Mouse (Mus musculus) liver, adult (tissue): ENCODE data around the gene Bcas3.

Source experiments
- GATA4 ChIP-seq: IDR thresholded peaks from 2 replicates; pipeline ENCODE4 v1.6.1; 2014; ENCODE audit warnings: mild to moderate bottlenecking, low read length; ENCODE audit not compliant: insufficient replicate concordance

The Bcas3 gene

DNA sequence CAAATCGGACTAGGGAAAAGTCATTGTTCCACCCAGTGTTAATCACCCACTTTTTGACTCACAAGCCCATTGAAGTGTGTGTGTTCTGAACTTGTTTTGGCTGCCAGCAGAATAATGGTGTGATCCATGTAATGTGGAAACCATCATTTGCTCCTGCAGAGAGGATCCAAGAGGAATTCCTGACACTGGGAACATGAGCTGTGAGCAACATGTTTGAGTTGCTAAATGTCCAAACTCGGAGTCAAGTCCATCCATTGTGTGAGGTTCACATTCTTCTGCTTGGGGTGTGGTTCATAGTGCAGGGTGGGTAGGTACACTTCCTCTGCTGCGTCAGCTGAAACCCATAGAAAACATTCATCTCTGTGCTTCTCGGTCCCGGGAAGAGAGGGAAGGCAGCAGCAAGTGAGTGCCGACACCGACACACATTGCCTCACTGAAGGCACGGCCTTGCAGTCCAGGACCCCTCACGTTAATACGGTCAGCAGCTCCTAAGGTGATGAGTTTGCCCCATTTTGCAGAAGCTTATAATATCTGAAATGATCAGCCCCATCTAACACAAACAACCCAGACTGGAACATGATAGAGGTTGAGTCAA lies 320.0 kb downstream of the Bcas3 start:
- TF ChIP-seq GATA4, result no peak

DNA sequence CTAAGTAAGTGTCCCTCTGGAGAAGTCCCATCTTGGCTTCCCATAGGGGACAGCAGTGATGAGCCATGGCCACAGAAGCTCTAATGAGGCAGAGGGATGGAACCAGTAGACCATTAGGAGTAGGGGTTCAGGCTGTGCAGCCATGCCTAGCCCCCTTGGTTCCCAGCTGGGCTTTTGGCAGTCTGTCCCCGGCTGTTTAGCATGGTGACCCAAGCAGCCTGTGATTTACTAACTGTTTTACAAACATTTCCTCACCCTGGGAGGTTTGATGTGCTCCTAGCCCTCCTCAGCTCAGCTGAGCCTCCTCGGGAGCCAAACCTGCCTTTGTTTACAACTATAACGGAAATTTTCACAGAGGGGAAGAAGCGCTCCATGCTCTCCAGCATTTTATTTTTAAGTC lies 322.3 kb downstream of the Bcas3 start:
- TF ChIP-seq GATA4, result no peak

DNA sequence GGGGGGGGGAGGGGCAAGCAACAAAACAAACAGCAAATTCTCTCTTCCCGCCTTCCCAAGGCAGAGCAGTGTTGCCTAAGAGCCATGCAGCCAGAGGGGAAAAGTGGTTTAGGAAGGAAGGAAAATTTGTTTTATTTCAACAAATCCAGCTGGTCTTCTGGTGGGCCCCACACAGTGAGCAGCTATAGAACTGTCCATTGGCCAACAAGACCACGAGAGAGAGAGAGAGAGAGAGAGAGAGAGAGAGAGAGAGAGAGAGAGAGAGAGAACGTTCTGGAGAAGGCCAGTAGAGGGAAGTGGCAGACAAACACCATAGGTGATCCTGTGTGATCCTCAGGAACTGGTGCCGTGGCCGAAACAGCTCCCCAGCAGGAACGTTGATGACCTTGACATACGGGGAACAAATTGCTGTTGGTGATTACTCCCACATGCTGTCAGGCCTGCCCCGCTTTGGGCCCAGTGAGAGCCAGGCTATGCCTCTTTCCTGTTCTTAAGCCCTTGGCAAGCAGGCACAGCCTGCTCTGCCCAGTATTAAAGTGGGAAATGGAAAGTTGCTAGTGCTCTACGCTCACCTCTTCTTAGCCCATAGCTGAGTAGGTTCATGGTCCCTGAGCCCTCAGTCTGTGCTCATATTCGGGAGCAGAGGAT lies 323.5 kb downstream of the Bcas3 start:
- no peak for TF ChIP-seq GATA4

DNA sequence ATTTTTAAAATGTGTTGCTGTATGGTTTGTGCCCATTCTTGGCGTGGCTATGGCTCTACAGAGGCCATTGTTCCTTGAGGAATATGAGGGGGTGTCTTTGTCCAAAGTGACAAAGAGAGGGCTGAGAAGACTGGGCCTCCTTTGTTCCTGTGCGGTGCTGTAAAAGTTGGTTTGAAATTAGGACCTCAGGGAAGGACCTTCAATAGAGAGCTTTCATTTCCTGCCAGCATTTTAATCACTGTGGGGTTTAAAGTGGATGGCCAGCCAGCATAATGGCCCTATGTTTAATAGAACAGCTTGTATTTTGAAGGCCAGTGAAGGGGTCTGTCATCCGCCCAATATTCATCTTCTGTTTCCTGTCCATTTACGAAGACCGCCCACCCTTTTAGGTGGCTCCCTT lies 325.7 kb downstream of the Bcas3 start:
- TF ChIP-seq GATA4, result no peak

DNA sequence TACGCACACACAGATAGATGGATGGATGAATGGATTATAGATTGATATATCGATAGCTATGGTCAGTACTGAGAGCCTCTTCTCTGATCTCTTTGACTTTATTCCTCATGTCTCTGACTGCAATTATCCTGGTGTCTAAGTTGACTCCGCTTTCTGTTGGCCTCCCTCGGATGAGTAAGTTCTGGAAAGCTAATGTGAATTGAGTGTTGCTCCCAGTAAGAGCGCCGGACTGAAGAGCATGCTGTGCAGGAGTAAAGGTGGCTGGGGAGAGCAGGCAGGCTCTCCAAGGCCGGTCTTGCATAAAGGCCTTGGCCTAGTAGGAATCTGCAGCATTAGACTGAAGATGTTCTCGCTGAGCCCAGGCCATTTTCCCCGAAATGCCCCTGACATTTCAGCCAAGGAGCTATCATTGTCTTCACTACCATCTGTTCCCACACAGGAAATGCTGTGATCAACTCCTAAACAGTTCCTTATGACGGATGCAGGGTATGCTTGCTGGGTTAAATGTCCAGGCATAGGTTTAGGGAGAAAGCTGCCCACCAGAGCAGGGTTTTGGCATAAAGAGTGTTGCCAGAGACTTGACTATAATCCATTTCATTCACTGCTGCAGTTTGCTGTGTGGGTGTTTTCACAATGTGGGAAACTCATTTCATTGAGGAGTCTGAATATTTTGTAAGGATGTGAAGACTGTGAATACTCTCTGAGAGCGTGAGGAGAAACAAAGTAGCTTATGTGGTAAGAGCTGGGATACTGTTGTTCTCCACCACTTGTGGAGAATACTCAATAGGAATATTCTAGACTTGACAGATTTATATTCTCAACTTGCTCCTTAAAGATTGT lies 328.8 kb downstream of the Bcas3 start:
- TF ChIP-seq GATA4, result no peak

DNA sequence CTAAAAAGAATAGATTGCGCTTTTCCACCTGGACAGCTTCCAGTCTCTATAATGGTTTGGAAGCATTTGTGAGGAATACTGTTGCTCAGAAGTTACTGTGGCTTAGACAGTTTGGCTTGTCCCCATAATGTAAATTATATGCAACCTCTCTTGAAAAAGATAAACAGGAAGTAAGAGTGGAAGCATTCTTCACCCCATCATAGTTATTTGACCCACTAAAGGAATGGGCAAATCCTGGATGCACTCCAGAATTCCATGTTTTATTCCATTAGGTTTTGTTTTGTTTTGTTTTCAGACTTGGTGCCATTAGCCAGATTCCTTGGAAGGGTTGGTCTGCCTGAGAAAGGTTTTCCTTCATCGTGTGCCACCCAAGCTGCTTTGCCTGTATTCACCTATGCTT lies 332.0 kb downstream of the Bcas3 start:
- no peak for TF ChIP-seq GATA4

DNA sequence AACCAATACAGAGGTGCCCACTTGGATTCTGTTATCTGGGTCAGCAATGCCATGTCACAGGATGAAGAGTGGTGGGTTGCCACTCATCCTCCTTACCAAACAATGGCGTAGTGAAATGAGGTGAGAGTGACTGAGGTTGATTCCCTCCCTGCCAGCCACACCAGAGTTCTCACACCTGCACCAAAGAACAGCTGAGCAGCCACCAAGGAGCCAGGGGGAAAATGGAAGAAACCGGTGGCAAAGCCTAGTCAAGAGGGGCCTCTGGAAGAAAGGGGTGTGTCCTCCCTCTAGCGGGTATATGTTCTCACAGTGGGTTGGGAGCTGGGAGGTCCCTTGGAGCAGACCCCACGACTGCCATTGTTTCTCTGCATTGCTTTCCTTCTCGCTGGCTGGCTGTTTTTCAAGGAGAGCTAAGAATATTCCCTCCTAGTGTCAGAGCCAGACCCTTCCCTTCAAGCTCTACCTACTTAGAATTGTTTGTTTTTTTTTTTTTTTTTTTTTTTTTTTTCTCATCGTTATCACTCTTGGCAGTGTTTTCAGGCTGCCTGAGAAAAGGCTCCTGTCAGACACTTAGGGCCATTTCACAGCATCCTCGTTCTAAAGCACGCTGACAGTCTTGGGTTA lies 335.0 kb downstream of the Bcas3 start:
- TF ChIP-seq GATA4, result no peak

DNA sequence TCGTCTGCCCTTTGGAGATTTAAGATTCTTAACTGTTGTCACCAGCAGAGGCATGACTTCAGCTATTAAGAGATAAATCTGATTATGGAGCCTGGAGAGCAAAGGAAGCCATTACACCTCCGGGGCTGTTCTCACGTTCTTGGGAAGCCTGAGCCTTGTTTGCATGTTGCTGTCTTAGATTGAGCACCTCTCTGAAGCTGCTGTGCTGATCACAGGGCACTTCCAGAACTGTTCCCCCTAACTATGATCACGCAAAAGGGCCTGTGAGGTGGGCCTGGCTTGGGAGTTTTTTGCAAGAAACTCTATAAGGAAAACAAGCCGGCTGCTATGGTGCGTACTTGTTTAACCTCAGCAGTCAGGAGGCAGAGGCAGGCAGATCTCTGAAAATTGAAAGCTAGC lies 335.5 kb downstream of the Bcas3 start:
- no peak for TF ChIP-seq GATA4

DNA sequence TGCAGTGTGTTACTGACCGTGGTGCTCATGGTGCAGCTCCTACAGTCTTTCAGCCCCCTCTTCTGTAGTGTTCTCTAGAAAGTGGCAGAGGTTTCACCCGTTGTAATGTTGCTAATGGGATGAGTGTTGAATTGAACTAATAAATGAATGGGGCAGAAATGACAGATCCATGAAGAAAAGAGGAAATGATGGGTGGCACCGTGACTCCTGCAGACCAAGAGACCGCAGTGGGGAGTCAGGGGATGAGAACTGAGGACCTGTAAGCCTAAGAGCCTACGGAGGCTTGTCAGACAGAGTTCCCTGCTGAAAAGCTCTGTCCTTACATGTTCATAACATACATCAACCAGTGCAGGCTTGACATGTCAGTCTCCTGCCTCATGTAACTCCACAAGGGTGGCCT lies 336.3 kb downstream of the Bcas3 start:
- no peak for TF ChIP-seq GATA4

DNA sequence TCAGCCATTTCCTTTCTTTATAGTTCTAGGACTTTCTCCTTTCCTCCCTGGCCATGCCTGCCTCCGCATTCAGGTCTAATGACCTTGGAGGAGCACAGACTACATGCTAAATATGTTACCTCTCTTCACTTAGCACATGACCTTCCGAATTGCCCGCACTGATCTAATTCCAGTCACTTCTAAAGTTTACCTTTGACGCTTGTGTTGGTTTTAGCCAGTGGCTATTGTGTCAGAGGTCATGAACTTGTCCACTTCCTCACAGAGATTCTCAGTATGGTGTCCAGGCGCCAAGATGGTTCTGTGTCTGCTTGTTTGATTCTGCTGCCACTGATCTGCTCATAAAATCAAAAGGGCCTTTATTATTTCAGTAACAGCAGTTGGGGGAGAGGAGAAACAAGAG lies 338.3 kb downstream of the Bcas3 start:
- TF ChIP-seq GATA4, result no peak

DNA sequence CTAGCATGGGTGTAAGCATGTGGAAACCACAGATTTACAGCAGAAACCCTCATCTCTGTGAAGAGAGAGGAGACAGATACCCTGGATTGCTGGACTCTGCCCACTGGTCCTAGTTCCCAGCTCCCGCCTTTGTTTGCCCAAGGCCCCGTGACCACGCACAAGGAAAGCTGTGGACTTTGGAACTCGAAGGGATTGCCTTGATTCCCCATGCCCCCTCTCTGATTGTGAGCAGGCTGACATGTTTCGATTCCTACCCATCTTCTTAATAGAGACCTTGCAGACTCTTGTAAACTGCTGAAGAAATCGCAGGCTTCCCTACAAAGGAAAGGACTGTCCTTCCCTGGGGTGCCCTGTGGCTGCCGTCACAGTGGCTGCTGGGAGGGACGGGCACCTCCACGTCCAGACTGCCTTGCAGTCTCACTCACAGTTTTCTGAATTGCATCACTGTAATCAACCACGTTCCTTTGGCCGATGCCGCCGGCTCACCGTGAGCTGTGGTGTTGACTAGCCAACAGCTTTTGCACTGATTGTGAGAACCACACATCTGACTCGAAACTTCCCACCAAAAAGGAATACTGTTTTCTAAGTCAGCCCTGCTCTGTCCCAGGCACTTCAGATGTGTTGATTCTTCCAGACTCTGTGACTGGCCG lies 342.8 kb downstream of the Bcas3 start:
- no peak for TF ChIP-seq GATA4

DNA sequence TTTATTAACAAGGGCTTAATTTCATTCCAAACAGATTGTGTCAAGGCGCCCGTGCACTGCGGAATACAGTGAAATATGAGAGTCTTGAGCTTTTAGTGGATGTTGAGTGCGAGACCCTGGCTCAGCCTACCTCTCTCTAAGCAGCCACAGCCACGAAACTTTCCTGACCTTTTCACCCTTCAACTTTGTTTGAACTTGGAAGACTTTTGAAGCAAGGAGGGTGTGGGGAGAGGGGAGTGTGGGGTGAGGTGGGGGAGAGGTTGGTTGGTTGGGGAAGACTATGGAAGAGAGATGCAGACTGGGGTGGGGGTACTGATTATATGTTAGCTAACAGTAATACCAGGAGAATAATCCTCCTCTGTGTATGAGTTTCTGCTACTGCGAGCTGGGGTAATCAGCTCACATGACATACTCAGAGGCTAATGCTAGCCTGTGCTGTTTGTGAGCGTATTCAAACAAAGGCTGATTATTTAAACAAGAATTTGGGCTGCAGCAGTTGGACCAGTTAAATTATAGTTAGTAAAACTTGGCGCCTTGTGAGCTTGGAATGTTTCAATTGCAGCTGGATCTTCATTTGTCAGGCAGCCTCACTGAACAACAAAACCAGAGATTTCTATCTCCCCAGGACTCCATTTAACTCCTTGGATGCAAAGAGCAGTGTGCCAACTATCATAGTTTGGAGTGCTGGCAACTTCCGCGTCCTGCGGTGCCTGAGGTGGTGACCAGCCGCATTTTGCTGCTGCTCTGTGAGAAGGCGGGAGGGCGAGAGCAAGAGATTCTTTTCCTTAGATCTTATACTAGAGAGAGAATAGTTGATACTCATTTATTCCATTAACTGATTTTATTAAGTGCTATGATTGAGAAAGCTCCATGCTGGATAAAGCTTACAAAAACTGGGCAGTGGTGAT lies 343.8 kb downstream of the Bcas3 start:
- no peak for TF ChIP-seq GATA4

DNA sequence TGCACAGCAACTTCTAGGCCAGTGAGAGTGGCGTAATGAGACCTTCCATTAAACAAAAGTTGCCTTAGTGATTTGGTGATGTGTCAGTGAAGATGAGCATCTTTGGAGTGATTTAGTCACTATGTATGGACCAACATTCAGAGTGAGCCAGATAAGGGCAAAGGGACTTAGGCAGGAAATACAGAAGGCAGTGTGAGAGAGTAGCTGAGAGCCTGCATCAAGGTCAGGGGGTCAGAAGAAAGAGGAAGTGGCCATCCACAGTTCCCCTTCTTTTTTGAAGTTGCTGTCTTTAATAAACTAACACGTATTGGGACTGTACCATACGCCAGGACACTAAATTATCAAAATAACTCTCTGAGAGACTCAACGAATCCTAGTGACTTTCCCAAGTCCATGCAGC lies 344.5 kb downstream of the Bcas3 start:
- TF ChIP-seq GATA4, result no peak

DNA sequence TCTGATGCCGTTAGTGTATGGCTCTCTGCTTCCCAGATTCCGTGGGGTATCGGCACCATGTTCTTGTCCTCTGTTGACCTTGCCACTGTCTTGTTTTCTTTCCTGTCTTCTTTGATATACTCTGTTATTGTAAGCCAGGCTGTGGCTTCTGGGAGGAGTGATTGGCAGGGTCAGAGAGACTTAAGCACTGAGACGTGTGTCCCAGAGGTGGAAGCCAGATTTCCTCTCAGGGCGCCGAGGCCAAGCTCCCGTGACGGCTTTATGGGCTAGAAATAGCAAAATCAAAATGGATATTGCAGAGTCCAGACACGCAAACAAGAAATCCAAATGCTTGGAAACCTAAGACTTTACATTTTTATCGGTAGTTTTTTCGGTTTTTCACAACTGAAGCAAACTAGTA lies 345.3 kb downstream of the Bcas3 start:
- no peak for TF ChIP-seq GATA4

DNA sequence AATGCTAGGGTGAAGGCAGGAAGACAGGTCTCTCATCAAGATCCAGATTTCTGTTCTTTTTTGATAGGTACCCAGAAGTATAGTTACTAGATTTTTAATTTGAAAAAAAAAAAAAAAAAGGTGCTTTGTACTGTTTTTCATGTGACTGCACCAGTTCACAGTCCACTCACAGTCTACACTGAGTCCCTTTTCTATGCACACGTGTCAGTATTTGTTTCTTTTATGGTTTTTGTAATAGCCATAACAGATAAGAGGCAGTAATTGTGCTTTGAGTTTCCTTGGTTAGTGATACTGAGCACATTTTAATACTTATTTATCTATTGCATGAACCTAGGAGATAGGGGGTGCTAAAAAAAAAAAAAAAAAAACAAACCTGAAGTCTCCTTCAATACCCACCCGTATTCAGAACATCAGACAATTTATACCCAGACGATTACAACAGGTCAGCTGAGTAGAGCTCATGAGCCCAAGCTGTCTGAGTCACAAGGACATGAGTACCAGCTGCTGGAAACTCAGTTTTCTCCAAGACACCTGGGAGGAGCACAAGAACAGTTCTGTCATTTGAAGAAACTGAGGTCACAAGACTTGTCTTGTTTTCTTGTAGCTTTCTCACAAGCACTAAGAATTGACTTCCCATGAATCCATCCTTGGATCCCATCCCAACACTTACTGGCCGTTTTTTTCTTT lies 351.2 kb downstream of the Bcas3 start:
- no peak for TF ChIP-seq GATA4
